Mouse (Mus musculus): ENCODE results near the gene Gpr27.
A peak's percentile ranks its signal among the peaks of the same experiment; 100 is the strongest.

The Gpr27 gene

GRCm38 (mm10) chr6:99677325-99677724, 15.2 kb upstream of the Gpr27 start:
- DNase-seq (ENCODE audit: low spot score in 2 of 2), result no peak

GRCm38 (mm10) chr6:99678108-99678507, 14.4 kb upstream of the Gpr27 start:
- no peak for DNase-seq (ENCODE audit: low spot score in 2 of 2)

- no peak for DNase-seq (ENCODE audit: low spot score in 2 of 2)
Observed at GRCm38 (mm10) chr6:99683974-99684373, 8.5 kb upstream of the Gpr27 start.

GRCm38 (mm10) chr6:99684899-99685298, 7.6 kb upstream of the Gpr27 start:
- peak; percentile 17 to 22 for DNase-seq (ENCODE audit: low spot score in 2 of 2)

- no peak for DNase-seq (ENCODE audit: low spot score in 2 of 2)
Observed at GRCm38 (mm10) chr6:99688513-99688912, 4.0 kb upstream of the Gpr27 start.

GRCm38 (mm10) chr6:99691666-99692205, 743 bp upstream of the Gpr27 start:
- DNase-seq (ENCODE audit: low spot score in 2 of 2), result no peak

- no peak for DNase-seq (ENCODE audit: low spot score in 2 of 2)
Observed at GRCm38 (mm10) chr6:99692916-99693841, 700 bp downstream of the Gpr27 start.

- no peak for DNase-seq (ENCODE audit: low spot score in 2 of 2)
Observed at GRCm38 (mm10) chr6:99700484-99700883, 8.0 kb downstream of the Gpr27 start.

GRCm38 (mm10) chr6:99711576-99712101, 19.2 kb downstream of the Gpr27 start:
- DNase-seq (ENCODE audit: low spot score in 2 of 2), result no peak

GRCm38 (mm10) chr6:99713256-99713655, 20.8 kb downstream of the Gpr27 start:
- DNase-seq (ENCODE audit: low spot score in 2 of 2), result no peak

GRCm38 (mm10) chr6:99715191-99715590, 22.7 kb downstream of the Gpr27 start:
- DNase-seq (ENCODE audit: low spot score in 2 of 2), result no peak

- DNase-seq (ENCODE audit: low spot score in 2 of 2), result no peak
Observed at GRCm38 (mm10) chr6:99715913-99716312, 23.4 kb downstream of the Gpr27 start.

- no peak for DNase-seq (ENCODE audit: low spot score in 2 of 2)
Observed at GRCm38 (mm10) chr6:99721032-99721431, 28.6 kb downstream of the Gpr27 start.

- DNase-seq (ENCODE audit: low spot score in 2 of 2), result no peak
Observed at GRCm38 (mm10) chr6:99722390-99722789, 29.9 kb downstream of the Gpr27 start.

- DNase-seq (ENCODE audit: low spot score in 2 of 2), result no peak
Observed at GRCm38 (mm10) chr6:99725971-99726561, 33.6 kb downstream of the Gpr27 start, which contains the start of gene Prok2. TSS of gene Prok2 (minus strand) at chr6:99726392.

GRCm38 (mm10) chr6:99726576-99727303, 34.3 kb downstream of the Gpr27 start:
- no peak for DNase-seq (ENCODE audit: low spot score in 2 of 2)

- DNase-seq (ENCODE audit: low spot score in 2 of 2), result no peak
Observed at GRCm38 (mm10) chr6:99729853-99730252, 37.4 kb downstream of the Gpr27 start.

- no peak for DNase-seq (ENCODE audit: low spot score in 2 of 2)
Observed at GRCm38 (mm10) chr6:99731926-99732325, 39.4 kb downstream of the Gpr27 start.

- DNase-seq (ENCODE audit: low spot score in 2 of 2), result no peak
Observed at GRCm38 (mm10) chr6:99732673-99733072, 40.2 kb downstream of the Gpr27 start.

GRCm38 (mm10) chr6:99734666-99735065, 42.2 kb downstream of the Gpr27 start:
- no peak for DNase-seq (ENCODE audit: low spot score in 2 of 2)

- no peak for DNase-seq (ENCODE audit: low spot score in 2 of 2)
Observed at GRCm38 (mm10) chr6:99742866-99743265, 50.4 kb downstream of the Gpr27 start.
